Mouse (Mus musculus): Measurements from ENCODE around the gene Fbp2.

The Fbp2 gene

GRCm38 (mm10) chr13:62857941-62858915 lies at the start of gene Fbp2:
Gene Fbp2 (minus strand): TSS chr13:62858422.
- no peak for DNase-seq (ENCODE audit: low spot score in 2 of 2)

- no peak for DNase-seq (ENCODE audit: low spot score in 2 of 2)
Observed at GRCm38 (mm10) chr13:62907527-62908162, 49.4 kb upstream of the Fbp2 start.

- DNase-seq (ENCODE audit: low spot score in 2 of 2) = no peak
Observed at GRCm38 (mm10) chr13:62901139-62901538, 42.9 kb upstream of the Fbp2 start.

GRCm38 (mm10) chr13:62897927-62898646 lies 39.9 kb upstream of the Fbp2 start:
- DNase-seq (ENCODE audit: low spot score in 2 of 2) = no peak

GRCm38 (mm10) chr13:62893044-62893842 lies 35.0 kb upstream of the Fbp2 start:
- DNase-seq (ENCODE audit: low spot score in 2 of 2) = no peak

GRCm38 (mm10) chr13:62889311-62889710 lies 31.1 kb upstream of the Fbp2 start:
- DNase-seq (ENCODE audit: low spot score in 2 of 2) = no peak

- no peak for DNase-seq (ENCODE audit: low spot score in 2 of 2)
Observed at GRCm38 (mm10) chr13:62887712-62888441, 29.7 kb upstream of the Fbp2 start, which contains the start of gene Fbp1. Gene Fbp1 (minus strand): TSS chr13:62888282.

GRCm38 (mm10) chr13:62884536-62884935 lies 26.3 kb upstream of the Fbp2 start:
- no peak for DNase-seq (ENCODE audit: low spot score in 2 of 2)

- no peak for DNase-seq (ENCODE audit: low spot score in 2 of 2)
Observed at GRCm38 (mm10) chr13:62883925-62884324, 25.7 kb upstream of the Fbp2 start.

GRCm38 (mm10) chr13:62883436-62883835 lies 25.2 kb upstream of the Fbp2 start:
- no peak for DNase-seq (ENCODE audit: low spot score in 2 of 2)

GRCm38 (mm10) chr13:62882856-62883255 lies 24.6 kb upstream of the Fbp2 start:
- DNase-seq (ENCODE audit: low spot score in 2 of 2) = no peak

- no peak for DNase-seq (ENCODE audit: low spot score in 2 of 2)
Observed at GRCm38 (mm10) chr13:62881336-62881735, 23.1 kb upstream of the Fbp2 start.

- DNase-seq (ENCODE audit: low spot score in 2 of 2) = peak; percentile 28 to 65
Observed at GRCm38 (mm10) chr13:62879831-62880615, 21.8 kb upstream of the Fbp2 start.

- no peak for DNase-seq (ENCODE audit: low spot score in 2 of 2)
Observed at GRCm38 (mm10) chr13:62879411-62879810, 21.2 kb upstream of the Fbp2 start.

GRCm38 (mm10) chr13:62877247-62877646 lies 19.0 kb upstream of the Fbp2 start:
- no peak for DNase-seq (ENCODE audit: low spot score in 2 of 2)

GRCm38 (mm10) chr13:62876111-62876510 lies 17.9 kb upstream of the Fbp2 start:
- DNase-seq (ENCODE audit: low spot score in 2 of 2) = no peak

GRCm38 (mm10) chr13:62872252-62872651 lies 14.0 kb upstream of the Fbp2 start:
- no peak for DNase-seq (ENCODE audit: low spot score in 2 of 2)

GRCm38 (mm10) chr13:62870605-62871004 lies 12.4 kb upstream of the Fbp2 start:
- no peak for DNase-seq (ENCODE audit: low spot score in 2 of 2)

GRCm38 (mm10) chr13:62866817-62867216 lies 8.6 kb upstream of the Fbp2 start:
- DNase-seq (ENCODE audit: low spot score in 2 of 2) = no peak
